Mouse (Mus musculus) liver, embryonic 13.5 days (tissue): ENCODE measurements at regions not wholly inside any gene's neighbourhood (a gene's known extent, or its start where the extent isn't known, plus 50 kb on each side); places are given as distances from the start of the nearest gene placed in this dataset.
A peak's percentile ranks its signal among the peaks of the same experiment; 100 is the strongest.

ENCODE experiments used
- ATAC-seq: fragments of 200-750 bp; cut with Nextera tagmentation; 2 replicates; pipeline ENCODE4 v1.8.0; 2017; ENCODE audit warnings: low read depth, mild to moderate bottlenecking, moderate number of reproducible peaks, moderate library complexity
- DNase-seq: peaks from one replicate; pipeline ENCODE4 v3.0.0; 2022
- H3K27ac ChIP-seq: fragments of 300-500 bp; sonication (generic); 2 replicates; pipeline ENCODE4 v1.5.1; 2015; ENCODE audit warnings: moderate library complexity, mild to moderate bottlenecking, inconsistent platforms
- H3K27me3 ChIP-seq: fragments of 300-500 bp; sonication (generic); 2 replicates; pipeline ENCODE4 v1.6.1; 2015; ENCODE audit warnings: mild to moderate bottlenecking, inconsistent platforms
- H3K36me3 ChIP-seq: fragments of 300-500 bp; sonication (generic); 2 replicates; pipeline ENCODE4 v1.6.1; 2015; ENCODE audit warnings: mild to moderate bottlenecking, inconsistent platforms
- H3K4me1 ChIP-seq: fragments of 300-500 bp; sonication (generic); replicated peaks from 2 replicates; pipeline ENCODE4 v1.6.1; 2015; ENCODE audit warnings: inconsistent platforms
- H3K4me2 ChIP-seq: fragments of 300-500 bp; sonication (generic); 2 replicates; pipeline ENCODE4 v1.6.1; 2015; ENCODE audit warnings: inconsistent platforms, mild to moderate bottlenecking, moderate library complexity
- H3K4me3 ChIP-seq: fragments of 300-500 bp; sonication (generic); replicated peaks from 2 replicates; pipeline ENCODE4 v1.5.1; 2015; ENCODE audit warnings: mild to moderate bottlenecking, inconsistent platforms
- H3K9ac ChIP-seq: fragments of 300-500 bp; sonication (generic); 2 replicates; pipeline ENCODE4 v1.6.1; 2015; ENCODE audit warnings: mild to moderate bottlenecking, inconsistent platforms
- H3K9me3 ChIP-seq: fragments of 300-500 bp; sonication (generic); replicated peaks from 2 replicates; pipeline ENCODE4 v1.6.1; 2016; ENCODE audit warnings: inconsistent platforms
- WGBS: fragments of 180-500 bp; shearing (Covaris S2); methylation state at CpG from one replicate; pipeline ENCODE4 v1.1.7; 2015; ENCODE audit not compliant: insufficient replicate concordance; 5-methylcytosine and 5-hydroxymethylcytosine counted together

DNA sequence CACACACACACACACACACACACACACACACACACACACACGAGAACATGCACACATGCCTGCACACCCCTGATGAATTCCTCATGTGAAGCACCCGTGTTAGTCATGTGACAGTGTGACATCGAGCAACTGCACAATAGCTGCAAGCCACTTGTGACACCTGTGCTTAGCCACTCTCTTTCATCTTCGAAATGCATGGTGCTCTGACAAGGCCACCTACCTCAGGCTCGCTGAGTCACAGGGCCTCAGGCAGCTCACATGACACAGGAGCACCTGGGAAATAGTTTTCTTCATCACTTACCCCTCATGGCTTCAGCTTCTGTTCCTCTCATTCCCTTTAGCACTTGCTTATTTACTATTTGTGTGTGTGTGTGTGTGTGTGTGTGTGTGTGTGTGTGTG is 213.4 kb upstream of the Zfp64 start:
- Histone ChIP-seq H3K4me3 (no peak overlapping the region), H3K27me3 (no peaks in the 10 kb centered on the region), H3K9me3 (no peaks in the 10 kb centered on the region), H3K36me3 (no peaks in the 10 kb centered on the region), H3K27ac (no peak overlapping the region), H3K4me2 (no peak overlapping the region), H3K9ac (no peak overlapping the region), H3K4me1 (no peaks in the 10 kb centered on the region)
- WGBS, result 66% methylated on average over 5 of the region's 5 CpGs
- ATAC-seq (no peak), DNase-seq (no peak)

DNA sequence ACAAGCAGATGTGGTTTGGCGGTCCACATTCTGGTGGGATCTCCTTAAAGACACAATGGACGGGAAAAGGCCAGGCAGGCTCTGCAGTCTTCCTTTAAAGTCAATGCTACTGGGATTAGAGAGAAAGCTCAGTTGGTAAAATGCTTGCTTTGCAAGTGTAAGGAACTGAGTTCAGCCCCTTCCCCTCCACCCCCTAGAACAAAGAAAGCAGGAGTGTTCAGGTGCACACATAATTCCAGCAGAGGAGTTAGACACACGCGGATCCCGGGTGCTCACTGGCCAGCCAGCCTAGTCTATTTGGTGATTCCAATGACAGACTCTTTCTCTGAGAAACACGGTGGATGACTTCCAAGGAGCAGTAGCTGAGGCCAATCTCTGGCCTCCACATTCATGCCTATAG is 213.0 kb upstream of the Zfp64 start:
- Histone ChIP-seq H3K9me3 (no peaks in the 10 kb centered on the region), H3K27me3 (no peaks in the 10 kb centered on the region), H3K4me1 (no peaks in the 10 kb centered on the region), H3K4me2 (no peak overlapping the region), H3K36me3 (no peaks in the 10 kb centered on the region), H3K4me3 (no peak overlapping the region), H3K27ac (no peak overlapping the region), H3K9ac (no peak overlapping the region)
- ATAC-seq, result no peak
- no peak for DNase-seq
- WGBS, result 72% methylated on average over 6 of the region's 6 CpGs

DNA sequence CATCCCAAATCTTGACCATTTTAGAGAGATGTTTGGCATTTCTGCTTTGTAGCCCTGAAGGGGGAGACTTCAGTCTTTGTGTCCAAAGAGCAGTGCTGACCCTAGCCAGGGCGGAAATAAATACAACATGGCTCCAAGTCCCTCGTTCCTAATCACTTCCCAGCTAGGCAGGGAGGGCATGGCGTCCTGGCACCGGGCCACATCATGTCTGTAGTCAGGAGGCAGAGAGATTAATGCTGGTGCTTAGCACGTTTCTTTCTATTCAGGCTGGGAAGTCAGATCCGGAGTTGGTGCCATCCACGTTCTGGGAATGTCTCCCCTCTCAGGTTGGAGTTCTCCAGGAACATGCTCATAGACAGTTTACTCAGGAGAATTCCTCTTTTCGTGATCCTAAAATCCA is 206.3 kb upstream of the Zfp64 start:
- Histone ChIP-seq H3K36me3 (no peaks in the 10 kb centered on the region), H3K27me3 (no peaks in the 10 kb centered on the region), H3K9me3 (peaks cover 4% of the 10 kb centered on the region; the same call in 1 of the 2 replicates), H3K27ac (no peak overlapping the region), H3K4me3 (no peak overlapping the region), H3K4me2 (no peak overlapping the region), H3K4me1 (no peaks in the 10 kb centered on the region), H3K9ac (no peak overlapping the region)
- ATAC-seq (no peak), DNase-seq (no peak)
- 64% methylated on average over 8 of the region's 8 CpGs for WGBS

DNA sequence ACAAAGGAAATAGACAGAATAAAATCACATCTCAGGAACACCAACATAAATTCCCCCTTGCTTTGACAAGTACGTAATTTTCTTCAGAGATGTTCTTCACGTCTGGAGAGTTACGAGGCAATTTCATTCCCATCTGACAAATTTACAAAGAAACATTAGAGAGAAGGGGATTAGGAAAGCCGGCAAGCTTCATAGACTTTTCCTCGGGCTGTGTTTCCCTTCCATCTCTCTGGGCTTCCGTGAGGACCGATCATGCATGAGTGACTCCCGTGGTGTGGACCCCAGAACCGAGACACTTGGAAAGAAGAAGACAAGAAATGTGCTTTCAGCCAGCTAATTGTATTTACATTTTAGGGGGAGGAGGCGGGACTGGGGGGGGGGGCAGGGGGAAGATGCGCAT is 203.4 kb upstream of the Zfp64 start:
- H3K9me3 ChIP-seq, result peaks cover 4% of the 10 kb centered on the region; the same call in 1 of the 2 replicates
- DNase-seq, result no peak
- 58% methylated on average over 11 of the region's 11 CpGs for WGBS
- H3K27me3 ChIP-seq, result no peaks in the 10 kb centered on the region
- H3K27ac ChIP-seq, result no peak overlapping the region
- H3K4me1 ChIP-seq, result no peaks in the 10 kb centered on the region
- ATAC-seq, result no peak
- H3K36me3 ChIP-seq, result no peaks in the 10 kb centered on the region
- H3K4me3 ChIP-seq, result no peak overlapping the region
- no peak overlapping the region for H3K4me2 ChIP-seq
- no peak overlapping the region for H3K9ac ChIP-seq

DNA sequence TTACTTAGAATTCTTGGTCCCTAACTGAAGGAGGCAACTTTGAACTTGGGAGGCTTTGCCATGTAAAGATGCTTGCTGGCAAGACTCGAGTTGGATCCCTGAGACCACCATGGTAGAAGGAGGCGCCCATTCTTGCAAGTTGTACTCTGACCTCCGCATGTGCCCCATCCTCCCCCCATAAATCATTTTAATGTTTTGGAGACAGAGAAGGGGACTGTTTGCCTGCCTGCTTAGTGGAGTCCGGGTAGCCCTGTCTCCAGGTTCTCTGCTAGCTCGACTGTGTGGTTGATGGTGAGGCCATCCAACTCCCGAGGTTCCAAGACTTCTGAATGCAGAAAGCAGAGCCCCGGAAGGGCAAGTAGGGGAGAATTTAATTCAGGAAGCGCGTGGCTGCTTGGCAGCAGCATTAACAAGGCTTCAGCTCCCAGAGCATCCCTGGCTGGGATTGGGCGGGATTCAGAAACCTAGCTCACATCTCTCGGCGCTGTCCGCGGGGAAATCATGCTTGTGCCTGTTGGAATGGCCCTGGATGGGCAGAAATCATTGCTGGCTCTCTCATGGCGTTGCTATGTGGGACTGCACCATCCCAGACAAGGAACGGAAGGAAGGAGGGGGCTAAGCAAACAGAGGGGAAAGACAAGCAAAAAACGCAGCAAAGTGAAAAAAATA is 202.8 kb upstream of the Zfp64 start:
- WGBS, result 51% methylated on average over 17 of the region's 17 CpGs
- Histone ChIP-seq H3K4me3 (no peak overlapping the region), H3K9ac (no peak overlapping the region), H3K27ac (no peak overlapping the region), H3K36me3 (no peaks in the 10 kb centered on the region), H3K4me1 (no peaks in the 10 kb centered on the region), H3K9me3 (peaks cover 4% of the 10 kb centered on the region; the same call in 1 of the 2 replicates), H3K4me2 (no peak overlapping the region), H3K27me3 (no peaks in the 10 kb centered on the region)
- ATAC-seq (no peak), DNase-seq (no peak)

DNA sequence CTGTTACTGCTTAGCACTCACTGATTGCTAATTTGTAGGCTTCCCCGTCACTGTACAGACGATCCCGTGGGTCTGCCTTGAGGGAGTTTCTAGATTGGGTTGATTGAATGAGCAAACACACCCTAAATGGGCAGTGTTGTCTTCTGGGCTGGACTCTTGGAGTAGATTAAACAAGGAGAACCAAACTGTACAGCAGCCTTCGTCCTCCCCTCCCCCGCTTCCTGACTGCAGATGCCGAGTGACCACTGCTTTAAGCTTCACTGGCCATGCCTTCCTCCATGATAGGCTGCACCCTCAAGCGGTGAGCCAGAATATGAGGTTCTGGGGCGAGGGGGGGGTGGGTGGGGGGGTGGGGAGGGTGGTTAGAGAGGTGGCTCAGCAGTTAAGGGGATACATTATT is 201.5 kb upstream of the Zfp64 start:
- ATAC-seq (no peak), DNase-seq (no peak)
- Histone ChIP-seq H3K27ac (no peak overlapping the region), H3K9ac (no peak overlapping the region), H3K36me3 (no peaks in the 10 kb centered on the region), H3K4me1 (no peaks in the 10 kb centered on the region), H3K27me3 (no peaks in the 10 kb centered on the region), H3K4me3 (no peak overlapping the region), H3K4me2 (no peak overlapping the region), H3K9me3 (no peaks in the 10 kb centered on the region; the same call in 1 of the 2 replicates)
- WGBS, result 27% methylated on average over 8 of the region's 8 CpGs

DNA sequence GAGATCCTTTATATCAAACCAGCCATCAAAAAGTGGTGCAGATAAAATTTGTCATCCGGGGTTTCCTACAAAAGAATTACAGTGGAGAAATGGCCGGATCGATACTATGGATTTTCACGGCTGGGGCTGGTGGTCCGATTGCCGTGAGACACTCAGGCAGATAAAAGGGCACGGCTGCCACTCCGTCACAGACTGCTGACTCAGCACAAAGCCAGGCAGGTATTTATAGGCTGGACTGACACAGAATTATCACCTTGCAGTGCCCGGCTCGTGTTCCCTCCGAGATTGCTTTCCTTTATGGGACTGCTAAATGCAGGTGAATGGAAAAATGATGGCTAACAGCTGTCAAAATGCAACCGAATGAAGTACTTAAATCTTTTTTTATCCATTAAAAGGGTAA is 199.5 kb upstream of the Zfp64 start:
- H3K27ac ChIP-seq, result no peak overlapping the region
- no peak overlapping the region for H3K9ac ChIP-seq
- no peaks in the 10 kb centered on the region for H3K36me3 ChIP-seq
- no peak overlapping the region for H3K4me3 ChIP-seq
- DNase-seq (no peak), ATAC-seq (no peak)
- H3K9me3 ChIP-seq, result no peaks in the 10 kb centered on the region
- H3K4me1 ChIP-seq, result no peaks in the 10 kb centered on the region
- H3K4me2 ChIP-seq, result no peak overlapping the region
- H3K27me3 ChIP-seq, result no peaks in the 10 kb centered on the region
- WGBS, result 75% methylated on average over 12 of the region's 12 CpGs

DNA sequence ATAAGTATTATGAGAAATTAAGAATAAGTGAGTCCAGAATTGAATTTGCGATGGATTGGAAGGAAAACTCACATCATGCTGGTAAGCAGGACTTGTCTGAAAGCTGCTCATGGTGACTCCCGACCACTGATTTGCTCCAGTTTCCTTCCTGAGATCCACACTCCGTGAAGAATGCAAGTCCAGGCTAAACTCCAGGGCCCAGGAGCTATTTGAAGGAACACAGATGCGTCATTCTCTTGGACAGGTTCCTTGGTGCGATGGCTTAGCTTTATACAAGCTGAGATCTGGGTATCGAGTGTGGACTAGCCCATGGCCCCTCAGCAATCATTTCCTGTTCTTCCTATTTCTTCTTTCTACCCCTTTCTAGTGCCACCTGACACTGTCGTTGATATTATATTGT is 192.3 kb upstream of the Zfp64 start:
- 62% methylated on average over 7 of the region's 7 CpGs for WGBS

DNA sequence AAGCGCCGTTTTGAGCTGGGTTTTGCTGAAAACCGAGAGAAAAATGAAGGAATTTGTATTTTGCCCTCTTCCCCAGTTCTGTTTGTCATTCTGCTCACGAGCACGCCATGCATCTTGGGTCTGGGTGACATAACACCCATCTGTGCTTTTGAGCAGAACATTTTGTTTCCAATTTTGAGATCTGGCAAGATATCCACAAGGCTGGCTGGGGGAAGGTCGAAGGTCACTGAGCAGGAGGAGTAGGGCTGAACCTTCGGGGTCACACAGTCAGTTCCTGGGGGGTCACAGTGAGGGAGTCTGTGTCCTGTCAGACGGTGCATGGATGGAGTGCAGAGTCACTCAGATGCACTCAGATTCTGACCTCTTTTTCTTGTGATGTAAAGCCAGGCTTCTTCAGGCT is 186.8 kb upstream of the Zfp64 start:
- no peak overlapping the region for H3K4me2 ChIP-seq
- WGBS, result 63% methylated on average over 8 of the region's 8 CpGs
- H3K9ac ChIP-seq, result no peak overlapping the region
- DNase-seq (no peak), ATAC-seq (no peak)
- no peak overlapping the region for H3K27ac ChIP-seq
- no peaks in the 10 kb centered on the region for H3K27me3 ChIP-seq
- H3K36me3 ChIP-seq, result no peaks in the 10 kb centered on the region
- no peaks in the 10 kb centered on the region for H3K9me3 ChIP-seq
- no peak overlapping the region for H3K4me3 ChIP-seq
- H3K4me1 ChIP-seq, result no peaks in the 10 kb centered on the region

More for the DNA sequence above, 192.3 kb upstream of the Zfp64 start:
- no peaks in the 10 kb centered on the region for H3K27me3 ChIP-seq
- H3K4me1 ChIP-seq, result no peaks in the 10 kb centered on the region
- H3K36me3 ChIP-seq, result no peaks in the 10 kb centered on the region
- no peaks in the 10 kb centered on the region for H3K9me3 ChIP-seq
- DNase-seq (no peak), ATAC-seq (no peak)
- H3K4me2 ChIP-seq, result no peak overlapping the region
- no peak overlapping the region for H3K9ac ChIP-seq
- H3K4me3 ChIP-seq, result no peak overlapping the region
- no peak overlapping the region for H3K27ac ChIP-seq

DNA sequence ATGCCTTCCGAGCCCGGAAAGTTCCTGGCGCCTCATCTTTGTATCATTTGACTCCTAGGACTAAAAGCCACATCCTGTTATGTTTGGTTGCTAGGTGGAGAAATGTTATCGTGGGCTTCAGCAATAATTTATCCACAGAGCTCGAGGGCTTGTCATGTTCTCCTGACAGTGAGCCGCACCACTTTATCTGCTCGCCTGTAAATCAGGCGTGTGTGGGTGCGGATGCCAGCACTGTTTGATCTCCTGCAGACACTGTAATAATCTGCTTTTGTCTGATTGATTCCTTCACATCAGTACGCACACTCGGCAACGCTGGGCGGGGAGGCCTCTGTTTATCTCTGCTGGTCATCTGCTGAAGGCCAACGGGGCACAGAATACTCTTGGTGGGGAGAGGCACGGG is 178.5 kb upstream of the Zfp64 start:
- no peak overlapping the region for H3K9ac ChIP-seq
- ATAC-seq, result 0 out of 2 replicates have a peak, but pooled peaks have one; percentile 36
- no peaks in the 10 kb centered on the region for H3K27me3 ChIP-seq
- DNase-seq, result no peak
- 0 out of 2 replicates have a peak, but pooled peaks cover 4% of the 10 kb centered on the region for H3K9me3 ChIP-seq
- no peak overlapping the region for H3K4me3 ChIP-seq
- no peaks in the 10 kb centered on the region for H3K36me3 ChIP-seq
- no peak overlapping the region for H3K27ac ChIP-seq
- 33% methylated on average over 15 of the region's 15 CpGs for WGBS
- H3K4me2 ChIP-seq, result no peak overlapping the region
- H3K4me1 ChIP-seq, result no peaks in the 10 kb centered on the region

DNA sequence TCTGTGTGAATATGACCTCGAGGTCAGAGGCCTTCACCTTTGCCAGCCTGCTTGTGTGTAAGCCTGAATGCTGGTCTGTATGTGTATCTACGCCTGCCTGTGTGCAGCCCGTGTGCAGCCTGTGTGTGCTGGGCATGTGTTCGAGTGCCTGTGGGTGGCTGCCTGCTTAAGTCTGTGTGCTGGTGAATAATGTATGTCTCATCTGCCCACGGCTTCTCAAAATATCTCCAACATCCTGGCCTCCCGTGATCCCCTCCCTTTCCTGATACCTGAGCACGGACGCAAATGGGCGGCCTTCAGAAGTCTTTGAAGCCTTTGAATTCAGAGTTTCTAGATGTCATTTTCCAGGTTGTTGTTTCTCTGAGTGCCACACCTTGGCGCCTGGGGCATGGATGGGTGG is 170.1 kb upstream of the Zfp64 start:
- Histone ChIP-seq H3K27me3 (no peaks in the 10 kb centered on the region), H3K36me3 (no peaks in the 10 kb centered on the region), H3K9me3 (peaks cover 9% of the 10 kb centered on the region; the same call in 1 of the 2 replicates), H3K27ac (no peak overlapping the region), H3K4me2 (no peak overlapping the region), H3K4me3 (no peak overlapping the region), H3K4me1 (no peaks in the 10 kb centered on the region), H3K9ac (no peak overlapping the region)
- no peak for ATAC-seq
- no peak for DNase-seq
- WGBS, result 70% methylated on average over 10 of the region's 10 CpGs

DNA sequence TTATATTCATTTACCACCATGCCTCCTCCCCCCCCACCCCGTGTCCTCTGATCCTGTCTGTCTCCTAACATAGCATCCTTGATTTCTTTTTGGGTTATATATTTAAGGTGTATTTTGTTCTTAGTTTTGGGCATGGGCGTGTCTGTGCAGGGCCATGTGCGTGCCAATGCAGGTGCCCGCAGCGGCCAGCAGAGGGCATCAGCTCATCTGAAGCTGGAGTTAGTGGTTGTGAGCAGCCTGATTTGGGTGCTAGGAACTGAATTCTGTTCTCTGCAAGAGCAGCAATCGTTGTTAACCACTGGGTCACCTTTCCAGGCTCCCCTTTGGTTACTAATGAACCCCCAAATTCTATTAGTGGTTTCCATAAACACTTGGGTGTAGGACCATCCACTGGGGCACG is 167.5 kb upstream of the Zfp64 start:
- H3K4me2 ChIP-seq, result no peak overlapping the region
- WGBS, result 66% methylated on average over 7 of the region's 7 CpGs
- no peak for DNase-seq
- no peak overlapping the region for H3K4me3 ChIP-seq
- H3K9ac ChIP-seq, result no peak overlapping the region
- no peaks in the 10 kb centered on the region for H3K36me3 ChIP-seq
- no peak overlapping the region for H3K27ac ChIP-seq
- no peaks in the 10 kb centered on the region for H3K27me3 ChIP-seq
- H3K9me3 ChIP-seq, result peaks cover 9% of the 10 kb centered on the region; the same call in 1 of the 2 replicates
- no peak for ATAC-seq
- no peaks in the 10 kb centered on the region for H3K4me1 ChIP-seq
